Mouse (Mus musculus) granulocyte monocyte progenitor cell, adult 5-6 weeks (primary cell): ENCODE results near the gene Arhgdib. TPM values are rescaled to one million over a fixed set of nuclear protein-coding genes. Genes with fewer than 3 reads are reported as not detected.

Source experiments
- ATAC-seq: replicated peaks from 2 replicates; pipeline ENCODE4 v1.8.0; 2016; ENCODE audit warnings: mild to moderate bottlenecking, moderate TSS enrichment, inconsistent platforms; ENCODE audit not compliant: poor library complexity, severe bottlenecking
- total RNA-seq, 2 experiments: library from RNA; stranded (forward) in 1 of 2; stranded (reverse) in 1 of 2; fragments of 200-712, 200-1000 nt in 1 of 2; fragments of >200 nt in 1 of 2; fragmentation: Nextera tagmentation in 1 of 2; gene quantifications; 2 replicates each; pipeline ENCODE4 v1.2.3; 2014 to 2017

Gene Arhgdib
- total RNA-seq, 2 experiments from 2014 or later: 1,275 to 2,149 TPM

GRCm38 (mm10) chr6:136954192-136954591 is 12.5 kb upstream of the Arhgdib start:
- no peak for ATAC-seq

DNA sequence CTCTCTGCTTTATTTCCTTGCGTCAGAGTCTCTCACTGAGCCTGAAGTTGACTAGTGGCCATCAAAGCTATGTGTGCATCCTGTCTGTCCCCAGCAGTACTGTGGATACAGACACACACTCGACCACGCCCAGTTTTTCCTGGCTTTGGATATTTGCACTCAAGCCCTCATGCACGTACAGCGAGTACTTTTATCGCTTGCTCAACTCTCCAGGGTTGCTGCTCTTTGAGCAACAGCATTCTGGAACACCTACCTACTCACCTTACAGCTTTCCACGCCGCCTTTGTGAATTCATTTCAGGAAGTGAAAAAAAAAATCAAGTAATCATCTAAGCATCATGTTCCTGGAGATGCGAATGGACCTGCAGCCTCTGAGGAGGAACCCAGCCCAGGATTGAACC is 11.2 kb upstream of the Arhgdib start:
- ATAC-seq: no peak; the same call in 1 of the 2 replicates

DNA sequence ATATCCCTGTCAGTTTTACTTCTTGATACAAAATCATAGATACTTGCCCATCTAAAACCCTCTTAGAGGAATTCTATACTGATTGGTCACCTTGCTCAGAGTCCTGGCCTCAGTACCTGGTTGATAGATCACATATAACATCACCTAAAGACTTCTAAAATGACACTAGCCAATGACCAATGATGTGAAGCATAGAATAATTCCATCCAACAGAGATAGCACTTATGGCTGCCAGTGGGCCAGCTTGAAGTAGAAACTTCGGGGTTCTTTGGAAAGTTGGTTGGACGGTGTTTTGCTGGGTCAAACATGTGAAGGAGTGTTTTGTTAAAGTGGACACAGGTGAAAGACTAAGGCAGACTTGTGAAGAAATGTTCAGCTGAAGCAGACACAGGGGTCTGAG is 8.5 kb upstream of the Arhgdib start:
- ATAC-seq: no peak

DNA sequence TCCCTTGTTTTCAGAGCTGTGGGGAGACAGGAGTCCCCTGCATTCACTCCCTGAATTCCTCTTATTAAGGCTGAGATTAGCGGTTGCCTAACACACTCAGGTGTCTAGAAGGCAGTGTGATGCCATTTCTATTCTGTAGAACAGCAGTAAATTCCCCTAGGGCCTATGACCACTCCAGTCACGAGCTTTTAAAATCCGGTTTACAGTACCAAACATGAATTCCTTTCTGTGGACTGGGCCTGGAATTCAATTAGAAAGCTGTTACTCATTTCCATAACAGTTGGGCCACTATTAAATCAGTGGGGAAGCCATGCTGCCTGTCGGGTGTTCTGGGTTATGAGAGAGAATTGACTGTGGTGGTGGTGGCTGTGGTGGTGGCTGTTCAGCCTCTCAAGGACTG is 6.0 kb upstream of the Arhgdib start:
- ATAC-seq: no peak

GRCm38 (mm10) chr6:136946943-136947342 is 5.2 kb upstream of the Arhgdib start:
- no peak for ATAC-seq

GRCm38 (mm10) chr6:136946241-136946640 is 4.5 kb upstream of the Arhgdib start:
- peak; percentile 85 for ATAC-seq

DNA sequence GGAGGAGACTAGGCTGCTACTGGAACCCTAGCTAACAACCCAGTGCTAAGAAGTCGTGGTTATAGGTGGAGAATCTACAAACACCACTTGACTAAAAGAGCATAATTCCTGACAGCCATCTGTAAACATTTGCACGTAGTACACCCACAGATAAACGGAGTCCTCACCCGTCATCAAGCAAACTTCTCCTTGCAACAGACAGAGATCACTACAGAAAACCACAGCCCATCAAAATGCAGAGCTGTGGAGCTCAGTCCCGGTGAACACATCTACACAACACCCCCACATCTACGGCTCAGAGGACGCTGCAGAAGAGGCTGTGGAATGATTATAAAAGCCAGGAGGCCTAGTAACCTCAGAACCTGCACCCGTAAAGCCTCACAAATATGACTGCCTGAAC is 2.8 kb upstream of the Arhgdib start:
- no peak for ATAC-seq

GRCm38 (mm10) chr6:136943392-136943791 is 1.7 kb upstream of the Arhgdib start:
- no peak for ATAC-seq

DNA sequence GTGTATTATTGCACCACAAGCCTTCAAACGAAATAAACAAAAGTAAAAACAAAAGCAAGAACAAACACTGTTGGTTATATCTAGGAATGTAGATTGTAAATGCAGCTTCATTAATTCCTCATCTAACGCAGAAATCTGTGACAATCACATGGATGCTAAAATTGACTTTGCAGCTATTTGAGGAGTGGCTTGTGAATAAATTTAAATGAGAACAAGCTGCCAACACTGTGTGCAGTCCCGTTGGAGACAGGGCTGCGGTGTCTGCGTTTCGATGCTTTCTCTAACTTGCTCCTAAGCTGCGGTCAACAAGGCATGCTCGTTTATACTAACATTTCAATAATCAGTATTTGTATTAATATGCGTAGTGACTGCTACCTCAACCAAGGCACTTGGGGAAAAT is 581 bp upstream of the Arhgdib start:
- ATAC-seq: no peak

DNA sequence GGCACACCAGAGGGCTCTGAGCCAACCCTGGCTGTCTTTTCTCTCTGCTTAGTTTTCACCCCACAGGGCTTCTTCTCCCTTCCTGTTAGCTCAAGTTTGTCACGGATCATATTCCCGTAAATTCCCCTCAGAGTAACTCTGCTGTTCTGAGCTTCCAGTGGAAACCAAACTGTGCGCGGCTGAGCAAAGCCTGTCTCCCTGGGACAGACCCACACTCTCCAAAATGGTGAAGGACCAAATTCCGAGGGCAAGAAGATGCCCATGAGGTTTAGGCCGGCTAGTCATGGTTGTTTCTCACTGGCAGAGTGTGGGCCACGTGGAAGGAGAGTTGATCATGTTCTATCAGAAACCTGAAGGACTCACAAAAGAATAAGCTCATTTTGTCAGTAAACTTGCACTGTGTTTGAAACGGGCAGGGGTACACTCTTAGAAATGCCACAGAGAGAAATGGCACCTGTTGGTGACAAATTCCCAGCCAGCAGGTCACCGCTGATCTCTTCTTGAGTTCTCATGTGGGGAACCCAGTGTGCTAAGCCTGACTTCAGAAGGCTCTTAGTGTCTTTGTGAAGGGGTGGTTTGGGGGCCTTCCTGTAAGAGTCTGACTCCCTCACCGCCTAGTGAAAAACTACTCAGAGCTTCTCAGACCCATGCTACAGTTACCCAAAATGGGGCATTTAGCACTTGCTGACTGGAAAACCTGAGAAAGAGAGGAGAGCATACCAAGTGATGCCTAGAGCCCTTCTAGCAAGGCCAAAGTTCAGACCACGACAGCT is 1.3 kb downstream of the Arhgdib start:
- ATAC-seq: 0 out of 2 replicates have a peak, but pooled peaks have one; percentile 2

DNA sequence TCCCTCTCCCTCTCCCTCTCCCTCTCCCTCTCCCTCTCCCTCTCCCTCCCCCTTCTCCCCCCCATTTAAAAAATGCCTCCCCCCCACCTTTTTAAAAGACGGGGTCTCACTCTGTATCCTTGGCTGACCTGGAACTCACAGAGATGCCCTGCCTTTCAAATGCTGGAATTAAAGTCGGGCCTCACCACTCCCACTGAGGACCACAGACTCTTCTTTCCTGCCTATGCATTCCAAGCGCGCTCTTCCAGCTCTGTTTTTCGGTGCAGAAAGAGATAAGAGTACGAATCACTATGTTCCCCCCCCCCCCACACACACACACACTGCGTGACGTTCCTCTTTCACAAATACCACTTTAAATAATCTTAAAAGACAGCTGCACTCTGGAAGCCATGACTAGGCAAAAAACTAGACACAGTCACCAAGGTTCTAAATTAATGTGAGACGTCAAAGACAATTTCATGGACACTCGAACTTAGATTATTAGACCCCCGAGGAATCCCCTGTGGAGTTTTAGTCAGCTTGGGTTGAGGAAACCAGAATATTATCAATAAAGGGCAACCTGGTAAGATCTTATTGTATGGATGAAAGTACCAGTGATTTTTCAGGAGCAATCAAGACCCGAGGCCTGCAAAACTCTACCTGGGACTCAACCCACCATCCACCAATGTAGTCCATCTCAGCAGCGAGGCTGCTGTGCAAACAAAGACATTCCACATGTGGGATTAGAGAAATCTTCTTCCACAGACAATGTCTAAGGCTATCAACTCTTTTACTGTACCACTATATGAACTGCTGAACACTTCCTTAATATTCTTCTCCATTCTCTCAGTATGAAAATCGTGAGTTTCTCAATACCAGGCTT is 2.1 kb downstream of the Arhgdib start:
- ATAC-seq: peak; percentile 57

DNA sequence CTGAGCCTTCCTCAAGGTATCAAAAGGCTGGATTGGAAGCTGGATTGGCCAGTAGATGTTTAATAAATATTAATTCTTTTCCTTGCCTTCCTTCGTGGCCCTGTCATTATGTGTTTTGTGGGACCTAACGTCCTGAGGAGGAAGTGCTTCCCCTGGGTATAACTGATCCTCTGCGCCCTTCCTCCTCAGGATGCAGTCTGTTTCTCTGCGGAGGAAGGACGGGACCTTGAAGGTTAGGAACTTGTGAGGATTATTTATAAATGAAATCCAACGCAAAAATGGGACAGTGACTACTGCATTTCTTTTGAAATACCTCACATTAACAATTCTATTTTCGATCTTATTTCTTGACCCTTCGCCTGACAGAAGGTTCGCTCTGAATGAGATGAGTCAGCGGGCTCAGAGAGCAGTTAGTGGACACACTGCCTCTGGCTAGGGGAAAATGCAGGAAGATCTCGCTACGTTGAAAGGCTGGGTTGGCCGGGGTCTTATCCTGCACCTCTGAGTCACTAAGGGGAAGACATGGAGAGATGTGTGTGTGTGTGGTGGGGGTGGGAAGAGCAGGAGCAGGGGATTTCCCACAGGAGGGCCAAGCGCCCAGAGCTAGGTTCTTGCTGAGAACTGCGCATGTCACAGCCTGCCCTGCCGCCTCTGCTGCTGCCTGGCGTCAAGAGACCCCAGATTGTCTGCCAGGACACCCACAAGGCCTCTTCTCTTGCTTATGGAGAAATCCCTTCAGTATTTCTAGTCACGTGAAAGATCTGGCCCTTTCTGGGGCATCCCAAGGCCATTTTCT is 3.2 kb downstream of the Arhgdib start:
- ATAC-seq: peak; percentile 26

DNA sequence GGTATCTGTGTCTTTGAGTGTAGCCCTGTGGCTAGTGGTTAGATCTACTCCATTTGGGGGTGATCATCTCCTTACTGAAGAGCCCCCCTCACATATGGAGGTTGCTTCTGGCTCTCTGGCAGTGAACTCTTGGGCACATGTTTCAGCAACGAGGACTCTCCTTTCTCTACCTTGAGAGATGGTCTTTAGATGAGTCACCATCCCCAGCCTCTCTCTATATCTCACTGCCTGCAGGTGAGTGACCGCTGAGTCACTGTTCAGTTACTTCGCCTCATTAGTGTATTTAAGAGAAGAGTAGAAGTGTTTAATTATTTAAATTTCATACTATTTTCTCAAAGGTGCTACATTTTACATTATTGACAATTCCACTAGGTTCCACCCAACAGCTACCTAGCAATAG is 4.6 kb downstream of the Arhgdib start:
- ATAC-seq: no peak

GRCm38 (mm10) chr6:136936361-136936760 is 5.3 kb downstream of the Arhgdib start:
- no peak for ATAC-seq

DNA sequence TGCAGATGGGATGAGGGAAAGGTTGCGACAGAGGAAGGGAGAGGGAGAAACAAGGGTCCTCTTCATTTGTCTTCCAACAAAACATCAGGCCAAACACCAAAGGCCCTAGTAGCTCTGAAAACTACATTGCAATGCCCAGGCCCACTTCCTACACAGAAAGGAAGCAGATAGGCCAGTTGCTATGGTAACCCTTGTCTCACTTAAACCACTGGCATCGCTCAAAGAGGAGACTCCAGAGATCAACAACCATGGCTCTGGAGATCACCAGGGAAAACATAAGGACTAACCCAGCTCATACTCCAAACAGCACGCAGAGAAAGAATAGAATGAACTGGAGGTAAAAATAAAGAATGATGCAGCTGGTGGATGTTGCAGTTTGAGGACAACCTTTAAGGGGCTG is 6.5 kb downstream of the Arhgdib start:
- ATAC-seq: 0 out of 2 replicates have a peak, but pooled peaks have one; percentile 8

- ATAC-seq: no peak
These were observed 7.6 kb downstream of the Arhgdib start for GRCm38 (mm10) chr6:136934068-136934467.

DNA sequence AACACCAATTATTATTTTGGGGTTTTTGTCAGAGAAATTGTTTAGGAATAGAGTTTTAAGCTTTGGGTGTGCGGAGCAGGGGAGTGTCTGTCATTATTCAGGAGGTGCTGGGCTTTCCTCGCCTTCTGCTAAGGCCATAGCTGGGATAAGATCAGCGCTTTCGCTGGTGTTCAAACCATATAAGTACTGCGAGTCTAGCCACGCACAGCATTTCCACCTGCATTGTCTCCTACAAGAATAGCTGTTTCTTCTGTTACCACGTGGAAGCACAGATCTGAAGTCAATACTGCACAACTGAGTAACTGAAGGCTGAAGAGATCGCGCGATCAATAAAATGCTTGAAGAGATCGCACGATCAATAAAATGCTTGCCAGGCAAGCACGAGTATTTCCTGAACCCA is 10.5 kb downstream of the Arhgdib start:
- ATAC-seq: no peak

DNA sequence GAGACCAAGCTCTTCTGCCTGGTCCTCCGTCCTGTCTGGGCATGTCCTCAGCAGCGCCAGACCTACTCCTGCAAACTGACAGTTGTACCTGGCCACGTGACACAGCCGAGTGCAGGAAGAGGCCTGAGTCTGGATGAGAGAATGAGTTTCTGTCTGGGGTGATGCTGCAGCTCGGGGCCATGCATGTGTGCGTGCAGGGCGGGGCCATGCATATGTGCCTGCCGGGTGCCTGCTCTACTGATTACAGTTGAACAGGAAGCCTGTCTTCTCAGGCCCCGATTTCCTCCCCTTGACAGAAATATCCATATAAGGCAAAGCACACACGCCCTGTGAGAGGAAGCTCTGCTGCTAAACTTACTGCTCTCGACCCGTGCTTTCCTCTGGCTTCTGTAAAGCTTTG is 11.0 kb downstream of the Arhgdib start:
- ATAC-seq: peak; percentile 96

DNA sequence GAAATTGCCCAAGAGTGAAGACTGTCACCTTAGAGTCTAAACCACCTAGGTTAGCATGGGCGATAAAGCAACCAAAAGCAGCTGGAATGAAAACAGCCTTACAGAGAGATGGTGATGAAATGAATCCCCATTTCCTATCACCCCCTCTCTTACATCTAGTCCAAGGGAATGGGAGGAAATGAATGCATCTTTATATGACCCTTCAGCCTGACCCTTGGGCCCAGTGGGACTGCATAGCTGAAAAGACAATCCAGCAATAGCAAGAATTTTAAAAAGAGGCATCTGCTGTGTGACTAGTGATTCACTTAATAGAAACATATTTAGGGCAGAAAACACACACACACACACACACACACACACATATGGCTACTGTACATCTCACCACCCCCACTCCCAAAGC is 14.1 kb downstream of the Arhgdib start:
- no peak for ATAC-seq

- no peak; the same call in 1 of the 2 replicates for ATAC-seq
These were observed 16.6 kb downstream of the Arhgdib start for GRCm38 (mm10) chr6:136925049-136925448.

DNA sequence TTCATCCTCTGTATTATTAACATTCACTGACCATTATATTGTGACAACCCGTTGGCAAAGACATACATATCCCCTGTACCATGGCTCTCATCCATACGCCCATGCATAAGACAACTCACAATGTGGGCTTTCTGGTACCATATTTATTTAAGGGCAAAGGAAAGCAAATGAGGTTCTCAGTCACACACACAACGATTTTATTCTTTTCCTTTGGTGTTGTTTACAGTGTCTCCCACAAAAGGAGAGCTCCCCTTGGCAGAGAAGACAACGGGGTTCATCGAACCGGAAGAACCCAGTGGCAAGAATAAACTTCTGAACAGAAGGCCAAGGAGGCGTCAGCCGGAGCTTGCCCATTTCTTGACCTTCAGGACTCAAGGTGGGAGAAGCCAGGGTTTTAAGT is 18.2 kb downstream of the Arhgdib start, which contains the start of gene Pde6h:
Gene Pde6h, plus strand, starts transcription at position 301 of the 400 bp plus-strand sequence.
- no peak for ATAC-seq
